Mouse (Mus musculus): Measurements from ENCODE around the gene Il17rd. TPM values are rescaled to one million over a fixed set of nuclear protein-coding genes. Genes with fewer than 3 reads are reported as not detected.
A peak's percentile ranks its signal among the peaks of the same experiment; 100 is the strongest.

Gene Il17rd
- 1.9 and 2.3 TPM in 2 replicates for polyA plus RNA-seq (2015; fragmentation: Nextera tagmentation; extraction: Ambion mirVana)

GRCm38 (mm10) chr14:27038783-27039182 lies at the start of gene Il17rd:
TSS of gene Il17rd (plus strand) at chr14:27038941.
- peak; percentile 96 for ATAC-seq
- WGBS = 0% methylated on average over 29 of the region's 29 CpGs
- H3K9me3 ChIP-seq (replicated peaks; ENCODE audit: control insufficient read depth, low read length, poor library complexity, severe bottlenecking) = no peaks in the 10 kb centered on the region
- peak within 1 kb of the TSS; percentile 67 for H3K4me3 ChIP-seq (ENCODE audit: low read depth, low read length)
- H3K27ac ChIP-seq (ENCODE audit: low read length) = no peak within 1 kb of the TSS
- H3K9ac ChIP-seq (ENCODE audit: low read depth, low read length) = peak within 1 kb of the TSS; percentile 69
- H3K4me1 ChIP-seq (ENCODE audit: control insufficient read depth, insufficient read depth, low read length) = peaks cover 9% of the 10 kb centered on the region; the same call in 1 of the 2 replicates
- H3K27me3 ChIP-seq (ENCODE audit: control insufficient read depth, insufficient read depth, low read depth, low read length) = peaks cover 12% of the 10 kb centered on the region
- peak within 1 kb of the TSS; percentile 94 for H3K4me2 ChIP-seq (ENCODE audit: low read length)
- no peaks in the 10 kb centered on the region for H3K36me3 ChIP-seq (ENCODE audit: control insufficient read depth, insufficient read depth, low read length)

- H3K27ac ChIP-seq (ENCODE audit: low read length) = no peak overlapping the region
- 68% methylated on average over 18 of the region's 18 CpGs for WGBS
- no peaks in the 10 kb centered on the region for H3K27me3 ChIP-seq (ENCODE audit: control insufficient read depth, insufficient read depth, low read depth, low read length)
- no peak overlapping the region for H3K9ac ChIP-seq (ENCODE audit: low read depth, low read length)
- ATAC-seq = no peak
- H3K36me3 ChIP-seq (ENCODE audit: control insufficient read depth, insufficient read depth, low read length) = no peaks in the 10 kb centered on the region
- H3K4me1 ChIP-seq (ENCODE audit: control insufficient read depth, insufficient read depth, low read length) = peaks cover 3% of the 10 kb centered on the region; the same call in 1 of the 2 replicates
- H3K4me3 ChIP-seq (ENCODE audit: low read depth, low read length) = no peak overlapping the region
- H3K9me3 ChIP-seq (replicated peaks; ENCODE audit: control insufficient read depth, low read length, poor library complexity, severe bottlenecking) = no peaks in the 10 kb centered on the region
- no peak overlapping the region for H3K4me2 ChIP-seq (ENCODE audit: low read length)
These were observed 47.1 kb upstream of the Il17rd start for GRCm38 (mm10) chr14:26991622-26992021.

- no peaks in the 10 kb centered on the region for H3K27me3 ChIP-seq (ENCODE audit: control insufficient read depth, insufficient read depth, low read depth, low read length)
- H3K9me3 ChIP-seq (replicated peaks; ENCODE audit: control insufficient read depth, low read length, poor library complexity, severe bottlenecking) = no peaks in the 10 kb centered on the region
- 76% methylated on average over 3 of the region's 3 CpGs for WGBS
- H3K4me3 ChIP-seq (ENCODE audit: low read depth, low read length) = no peak overlapping the region
- H3K9ac ChIP-seq (ENCODE audit: low read depth, low read length) = no peak overlapping the region
- H3K27ac ChIP-seq (ENCODE audit: low read length) = no peak overlapping the region
- H3K36me3 ChIP-seq (ENCODE audit: control insufficient read depth, insufficient read depth, low read length) = no peaks in the 10 kb centered on the region
- no peak for ATAC-seq
- H3K4me2 ChIP-seq (ENCODE audit: low read length) = no peak overlapping the region
- peaks cover 3% of the 10 kb centered on the region; the same call in 1 of the 2 replicates for H3K4me1 ChIP-seq (ENCODE audit: control insufficient read depth, insufficient read depth, low read length)
These were observed 45.3 kb upstream of the Il17rd start for GRCm38 (mm10) chr14:26993427-26993826.

GRCm38 (mm10) chr14:26994211-26994741 lies 44.5 kb upstream of the Il17rd start, which contains the start of gene Hesx1:
TSS of gene Hesx1 (plus strand) at chr14:26994416.
- Histone ChIP-seq H3K9ac (ENCODE audit: low read depth, low read length) (peak within 1 kb of the TSS; percentile 31; the same call in 1 of the 2 replicates), H3K4me2 (ENCODE audit: low read length) (peak within 1 kb of the TSS; percentile 62)
- ATAC-seq = no peak

DNA sequence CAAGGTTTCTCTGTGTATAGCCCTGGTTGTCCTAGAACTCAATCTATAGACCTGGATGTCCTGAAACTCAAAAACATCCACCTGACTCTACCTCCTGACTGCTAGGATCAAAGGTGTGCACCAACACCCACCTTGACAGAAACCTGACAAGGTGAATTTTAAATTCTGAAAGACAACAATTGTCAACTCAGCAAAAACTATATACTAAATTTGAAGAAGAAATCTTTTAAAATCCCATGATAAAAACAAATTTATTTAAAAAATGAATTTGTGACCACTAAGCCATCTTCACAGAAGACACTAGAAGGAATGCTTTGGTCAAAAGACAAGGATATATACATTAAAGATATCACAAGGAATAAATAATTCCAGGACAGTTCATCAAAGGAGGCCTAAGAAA lies 42.5 kb upstream of the Il17rd start:
- Histone ChIP-seq H3K9ac (ENCODE audit: low read depth, low read length) (no peak overlapping the region), H3K4me2 (ENCODE audit: low read length) (no peak overlapping the region)
- no peak for ATAC-seq

More at GRCm38 (mm10) chr14:26994211-26994741, 44.5 kb upstream of the Il17rd start, which contains the start of gene Hesx1:
- H3K9me3 ChIP-seq (replicated peaks; ENCODE audit: control insufficient read depth, low read length, poor library complexity, severe bottlenecking) = no peaks in the 10 kb centered on the region
- H3K4me1 ChIP-seq (ENCODE audit: control insufficient read depth, insufficient read depth, low read length) = peaks cover 3% of the 10 kb centered on the region; the same call in 1 of the 2 replicates
- H3K27me3 ChIP-seq (ENCODE audit: control insufficient read depth, insufficient read depth, low read depth, low read length) = no peaks in the 10 kb centered on the region
- peak within 1 kb of the TSS; percentile 35 for H3K4me3 ChIP-seq (ENCODE audit: low read depth, low read length)
- H3K36me3 ChIP-seq (ENCODE audit: control insufficient read depth, insufficient read depth, low read length) = no peaks in the 10 kb centered on the region
- no peak within 1 kb of the TSS for H3K27ac ChIP-seq (ENCODE audit: low read length)
- 13% methylated on average over 16 of the region's 16 CpGs for WGBS

GRCm38 (mm10) chr14:27000386-27000785 lies 38.4 kb upstream of the Il17rd start:
- ATAC-seq = no peak

More for the DNA sequence above, 42.5 kb upstream of the Il17rd start:
- no peak overlapping the region for H3K27ac ChIP-seq (ENCODE audit: low read length)
- H3K27me3 ChIP-seq (ENCODE audit: control insufficient read depth, insufficient read depth, low read depth, low read length) = no peaks in the 10 kb centered on the region
- no peak overlapping the region for H3K4me3 ChIP-seq (ENCODE audit: low read depth, low read length)
- H3K4me1 ChIP-seq (ENCODE audit: control insufficient read depth, insufficient read depth, low read length) = peaks cover 3% of the 10 kb centered on the region; the same call in 1 of the 2 replicates
- H3K36me3 ChIP-seq (ENCODE audit: control insufficient read depth, insufficient read depth, low read length) = no peaks in the 10 kb centered on the region
- no peaks in the 10 kb centered on the region for H3K9me3 ChIP-seq (replicated peaks; ENCODE audit: control insufficient read depth, low read length, poor library complexity, severe bottlenecking)

DNA sequence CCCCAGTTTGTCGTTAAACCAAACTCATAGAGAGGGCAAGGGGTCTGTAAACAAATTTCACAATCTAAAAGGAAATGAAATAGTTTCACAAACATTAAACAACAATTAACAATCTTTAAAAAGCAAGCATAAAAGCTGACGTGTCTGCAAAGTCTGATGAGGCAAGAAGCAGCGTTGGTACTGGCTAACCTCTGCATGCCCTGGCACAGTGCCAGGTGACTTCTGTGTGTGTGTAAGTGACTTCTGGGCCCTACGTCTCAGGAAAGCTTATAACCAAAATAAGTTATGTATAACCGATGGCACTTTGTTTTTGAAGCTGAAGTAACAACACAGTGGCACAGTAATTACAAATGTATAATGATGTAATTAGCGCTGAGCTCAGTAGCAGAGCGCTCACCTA lies 33.8 kb upstream of the Il17rd start:
- 73% methylated on average over 7 of the region's 7 CpGs for WGBS
- no peak for ATAC-seq
- H3K4me1 ChIP-seq (ENCODE audit: control insufficient read depth, insufficient read depth, low read length) = no peaks in the 10 kb centered on the region

More at GRCm38 (mm10) chr14:27000386-27000785, 38.4 kb upstream of the Il17rd start:
- 3% methylated on average over 11 of the region's 11 CpGs for WGBS
- H3K36me3 ChIP-seq (ENCODE audit: control insufficient read depth, insufficient read depth, low read length) = no peaks in the 10 kb centered on the region
- H3K4me2 ChIP-seq (ENCODE audit: low read length) = no peak overlapping the region
- H3K4me1 ChIP-seq (ENCODE audit: control insufficient read depth, insufficient read depth, low read length) = no peaks in the 10 kb centered on the region
- H3K9me3 ChIP-seq (replicated peaks; ENCODE audit: control insufficient read depth, low read length, poor library complexity, severe bottlenecking) = no peaks in the 10 kb centered on the region
- H3K9ac ChIP-seq (ENCODE audit: low read depth, low read length) = no peak overlapping the region
- no peaks in the 10 kb centered on the region for H3K27me3 ChIP-seq (ENCODE audit: control insufficient read depth, insufficient read depth, low read depth, low read length)
- no peak overlapping the region for H3K27ac ChIP-seq (ENCODE audit: low read length)
- no peak overlapping the region for H3K4me3 ChIP-seq (ENCODE audit: low read depth, low read length)

DNA sequence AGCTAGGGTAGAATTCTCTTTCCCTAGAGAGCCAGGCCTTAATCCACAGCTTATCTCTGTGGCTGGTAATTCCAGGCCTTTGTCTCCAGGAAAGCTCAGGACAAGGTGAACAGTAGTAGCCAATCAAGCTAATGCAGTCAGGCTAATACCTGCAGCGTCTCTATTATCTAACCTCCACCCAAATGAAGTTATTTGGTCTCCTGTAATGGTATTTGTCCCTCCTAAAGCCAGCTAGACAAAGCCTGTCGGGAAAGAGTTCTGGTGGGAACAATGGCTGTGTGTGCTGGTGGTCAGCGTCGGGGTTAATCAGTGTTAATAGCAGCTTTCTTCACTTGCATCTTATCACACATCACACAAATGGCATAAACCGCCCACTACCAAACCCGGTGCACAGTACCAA lies 32.8 kb upstream of the Il17rd start:
- no peaks in the 10 kb centered on the region for H3K36me3 ChIP-seq (ENCODE audit: control insufficient read depth, insufficient read depth, low read length)
- ATAC-seq = no peak
- WGBS = 8% methylated on average over 6 of the region's 6 CpGs
- H3K4me2 ChIP-seq (ENCODE audit: low read length) = no peak overlapping the region
- H3K27ac ChIP-seq (ENCODE audit: low read length) = no peak overlapping the region
- H3K4me3 ChIP-seq (ENCODE audit: low read depth, low read length) = no peak overlapping the region
- H3K27me3 ChIP-seq (ENCODE audit: control insufficient read depth, insufficient read depth, low read depth, low read length) = no peaks in the 10 kb centered on the region
- no peaks in the 10 kb centered on the region for H3K4me1 ChIP-seq (ENCODE audit: control insufficient read depth, insufficient read depth, low read length)
- no peak overlapping the region for H3K9ac ChIP-seq (ENCODE audit: low read depth, low read length)
- H3K9me3 ChIP-seq (replicated peaks; ENCODE audit: control insufficient read depth, low read length, poor library complexity, severe bottlenecking) = no peaks in the 10 kb centered on the region

More for the DNA sequence above, 33.8 kb upstream of the Il17rd start:
- Histone ChIP-seq H3K4me3 (ENCODE audit: low read depth, low read length) (no peak overlapping the region), H3K9ac (ENCODE audit: low read depth, low read length) (no peak overlapping the region), H3K9me3 (replicated peaks; ENCODE audit: control insufficient read depth, low read length, poor library complexity, severe bottlenecking) (no peaks in the 10 kb centered on the region), H3K36me3 (ENCODE audit: control insufficient read depth, insufficient read depth, low read length) (no peaks in the 10 kb centered on the region), H3K27ac (ENCODE audit: low read length) (no peak overlapping the region), H3K27me3 (ENCODE audit: control insufficient read depth, insufficient read depth, low read depth, low read length) (no peaks in the 10 kb centered on the region), H3K4me2 (ENCODE audit: low read length) (no peak overlapping the region)

- Histone ChIP-seq H3K9me3 (replicated peaks; ENCODE audit: control insufficient read depth, low read length, poor library complexity, severe bottlenecking) (no peaks in the 10 kb centered on the region), H3K4me1 (ENCODE audit: control insufficient read depth, insufficient read depth, low read length) (no peaks in the 10 kb centered on the region), H3K27ac (ENCODE audit: low read length) (no peak overlapping the region), H3K4me3 (ENCODE audit: low read depth, low read length) (no peak overlapping the region), H3K36me3 (ENCODE audit: control insufficient read depth, insufficient read depth, low read length) (no peaks in the 10 kb centered on the region), H3K4me2 (ENCODE audit: low read length) (no peak overlapping the region), H3K9ac (ENCODE audit: low read depth, low read length) (no peak overlapping the region), H3K27me3 (ENCODE audit: control insufficient read depth, insufficient read depth, low read depth, low read length) (no peaks in the 10 kb centered on the region)
- WGBS = 90% methylated on average over 5 of the region's 5 CpGs
- no peak for ATAC-seq
These were observed 27.2 kb upstream of the Il17rd start for GRCm38 (mm10) chr14:27011561-27011960.

Data from midbrain, embryonic 16.5 days (tissue).